Mouse (Mus musculus): Measurements from ENCODE around the gene Olfr1270. TPM values are rescaled to one million over a fixed set of nuclear protein-coding genes. Genes with fewer than 3 reads are reported as not detected.
"Not testable (repeated sequence)": the region's sequence is repeated elsewhere in the genome, so short reads cannot be mapped to it uniquely, and the experiment has no call there.

The Olfr1270 gene
- total RNA-seq (2015; ENCODE audit: low replicate concordance) (not detected in 2 replicates), total RNA-seq (2017; ENCODE audit: low replicate concordance) (not detected in 2 replicates)

DNA sequence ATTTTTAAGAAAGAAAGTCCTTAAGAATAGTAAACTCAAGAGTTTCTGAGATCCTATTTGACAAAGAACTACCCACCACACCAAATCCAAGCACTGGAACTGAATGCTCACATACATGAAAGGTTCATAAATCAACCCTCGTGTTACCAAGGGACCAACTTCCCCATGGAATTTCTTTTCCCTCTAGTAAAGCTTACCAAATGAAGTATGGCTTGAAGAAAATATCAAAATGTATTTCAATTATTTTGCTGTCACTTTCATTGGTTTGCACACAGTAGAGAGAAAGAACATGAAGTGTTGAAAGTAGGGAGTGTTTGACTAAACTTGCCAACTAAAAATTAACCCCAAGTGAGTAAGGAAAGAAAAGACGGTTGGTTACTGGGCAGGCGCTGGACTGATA, at the start of gene Olfr1270:
Gene Olfr1270 (minus strand): TSS at position 101 of the 400 bp plus-strand sequence.
- ATAC-seq (replicated peaks; ENCODE audit: low FRiP score, poor library complexity, severe bottlenecking) = no peak

DNA sequence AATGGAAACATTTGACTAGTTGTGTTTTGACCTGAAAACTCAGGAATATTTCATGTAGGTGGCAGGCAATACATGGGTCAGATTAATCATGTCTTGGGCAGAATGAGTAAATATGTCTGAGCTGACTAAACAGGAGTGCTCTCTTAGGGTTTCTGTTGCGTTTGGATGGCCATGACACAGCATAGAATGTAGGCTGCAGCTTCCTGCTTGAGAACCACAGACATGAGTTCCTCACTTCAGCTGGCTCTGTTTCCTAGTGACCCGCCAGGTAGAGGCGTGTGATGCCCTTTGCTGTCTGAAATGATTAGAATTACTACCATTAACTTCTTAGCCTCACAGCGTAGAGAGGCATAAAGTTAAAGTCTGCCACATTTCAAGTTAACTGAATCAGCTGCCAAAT, 46.7 kb upstream of the Olfr1270 start:
- ATAC-seq (replicated peaks; ENCODE audit: low FRiP score, poor library complexity, severe bottlenecking) = not testable (repeated sequence)

- not testable (repeated sequence) for ATAC-seq (replicated peaks; ENCODE audit: low FRiP score, poor library complexity, severe bottlenecking)
Observed at GRCm38 (mm10) chr2:90195285-90195684, 42.4 kb upstream of the Olfr1270 start.

DNA sequence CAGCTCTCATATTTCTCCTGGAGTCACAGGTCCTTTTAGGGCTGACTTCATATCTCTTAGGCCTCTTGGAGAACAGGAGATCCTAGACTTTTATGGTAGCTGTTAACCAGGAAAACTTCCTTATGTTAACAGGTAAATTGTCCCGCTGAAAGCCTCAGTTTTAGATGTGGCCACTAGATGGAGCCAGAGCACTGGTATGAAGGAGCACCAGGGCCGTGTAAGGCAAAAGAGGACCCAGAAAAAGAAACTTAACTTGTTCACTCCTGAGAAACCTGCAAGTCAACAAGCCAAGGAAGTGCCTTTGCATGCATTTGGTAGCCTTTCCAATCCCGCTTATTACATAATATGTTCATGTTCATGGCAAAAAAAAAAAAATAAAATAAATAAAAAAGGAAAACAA, 41.9 kb upstream of the Olfr1270 start:
- 0 out of 2 replicates have a peak, but pooled peaks have one; percentile 67 for ATAC-seq (replicated peaks; ENCODE audit: low FRiP score, poor library complexity, severe bottlenecking)

GRCm38 (mm10) chr2:90187082-90187481, 34.2 kb upstream of the Olfr1270 start:
- ATAC-seq (replicated peaks; ENCODE audit: low FRiP score, poor library complexity, severe bottlenecking) = 0 out of 2 replicates have a peak, but pooled peaks have one; percentile 52

- not testable (repeated sequence) for ATAC-seq (replicated peaks; ENCODE audit: low FRiP score, poor library complexity, severe bottlenecking)
Observed at GRCm38 (mm10) chr2:90186082-90186481, 33.2 kb upstream of the Olfr1270 start.

GRCm38 (mm10) chr2:90153916-90154315, 1.0 kb upstream of the Olfr1270 start:
- no peak for ATAC-seq (replicated peaks; ENCODE audit: low FRiP score, poor library complexity, severe bottlenecking)

- no peak for ATAC-seq (replicated peaks; ENCODE audit: low FRiP score, poor library complexity, severe bottlenecking)
Observed at GRCm38 (mm10) chr2:90142196-90142595, 10.7 kb downstream of the Olfr1270 start, which contains the start of gene Olfr32. Gene Olfr32, minus strand, starts transcription at chr2:90142296.

GRCm38 (mm10) chr2:90121312-90121711, 31.6 kb downstream of the Olfr1270 start, which contains the start of gene Olfr1269:
Gene Olfr1269, minus strand, starts transcription at chr2:90121412.
- no peak for ATAC-seq (replicated peaks; ENCODE audit: low FRiP score, poor library complexity, severe bottlenecking)

Other genes with a start within 250 kb of the Olfr1270 start
- not detected in 2 replicates for gene Olfr1258, start 225.8 kb downstream of the Olfr1270 start, total RNA-seq (2015; ENCODE audit: low replicate concordance)
- gene Olfr1258, start 225.8 kb downstream of the Olfr1270 start, total RNA-seq (2017; ENCODE audit: low replicate concordance) = not detected in 2 replicates
- not detected in 2 replicates for gene Olfr1259, start 204.4 kb downstream of the Olfr1270 start, total RNA-seq (2015; ENCODE audit: low replicate concordance)
- gene Olfr1259, start 204.4 kb downstream of the Olfr1270 start, total RNA-seq (2017; ENCODE audit: low replicate concordance) = not detected in 2 replicates
- gene Olfr1260, start 178.8 kb downstream of the Olfr1270 start, total RNA-seq (2015; ENCODE audit: low replicate concordance) = not detected in 2 replicates
- not detected in 2 replicates for gene Olfr1260, start 178.8 kb downstream of the Olfr1270 start, total RNA-seq (2017; ENCODE audit: low replicate concordance)
- gene Olfr1261, start 161.9 kb downstream of the Olfr1270 start, total RNA-seq (2015; ENCODE audit: low replicate concordance) = not detected in 2 replicates
- gene Olfr1261, start 161.9 kb downstream of the Olfr1270 start, total RNA-seq (2017; ENCODE audit: low replicate concordance) = not detected in 2 replicates
- not detected in 2 replicates for gene Olfr1262, start 152.9 kb downstream of the Olfr1270 start, total RNA-seq (2015; ENCODE audit: low replicate concordance)
- not detected in 2 replicates for gene Olfr1262, start 152.9 kb downstream of the Olfr1270 start, total RNA-seq (2017; ENCODE audit: low replicate concordance)
- gene Olfr1263, start 141.0 kb downstream of the Olfr1270 start, total RNA-seq (2015; ENCODE audit: low replicate concordance) = not detected in 2 replicates
- not detected in 2 replicates for gene Olfr1263, start 141.0 kb downstream of the Olfr1270 start, total RNA-seq (2017; ENCODE audit: low replicate concordance)
- gene Olfr1264, start 127.5 kb downstream of the Olfr1270 start, total RNA-seq (2015; ENCODE audit: low replicate concordance) = not detected in 2 replicates
- not detected in 2 replicates for gene Olfr1264, start 127.5 kb downstream of the Olfr1270 start, total RNA-seq (2017; ENCODE audit: low replicate concordance)
- not detected in 2 replicates for gene Olfr1265, start 117.8 kb downstream of the Olfr1270 start, total RNA-seq (2015; ENCODE audit: low replicate concordance)
- not detected in 2 replicates for gene Olfr1265, start 117.8 kb downstream of the Olfr1270 start, total RNA-seq (2017; ENCODE audit: low replicate concordance)
- not detected in 2 replicates for gene Olfr140, start 89.5 kb downstream of the Olfr1270 start, total RNA-seq (2015; ENCODE audit: low replicate concordance)
- not detected in 2 replicates for gene Olfr140, start 89.5 kb downstream of the Olfr1270 start, total RNA-seq (2017; ENCODE audit: low replicate concordance)
- not detected in 2 replicates for gene Olfr1269, start 31.7 kb downstream of the Olfr1270 start, total RNA-seq (2015; ENCODE audit: low replicate concordance)
- not detected in 2 replicates for gene Olfr1269, start 31.7 kb downstream of the Olfr1270 start, total RNA-seq (2017; ENCODE audit: low replicate concordance)
- not detected in 2 replicates for gene Olfr32, start 10.8 kb downstream of the Olfr1270 start, total RNA-seq (2015; ENCODE audit: low replicate concordance)
- not detected in 2 replicates for gene Olfr32, start 10.8 kb downstream of the Olfr1270 start, total RNA-seq (2017; ENCODE audit: low replicate concordance)
- not detected in 2 replicates for gene Olfr1506, start 71.4 kb upstream of the Olfr1270 start, total RNA-seq (2015; ENCODE audit: low replicate concordance)
- gene Olfr1506, start 71.4 kb upstream of the Olfr1270 start, total RNA-seq (2017; ENCODE audit: low replicate concordance) = 1.2 and 2.8 TPM in 2 replicates
- not detected in 2 replicates for gene Olfr142, start 104.5 kb upstream of the Olfr1270 start, total RNA-seq (2015; ENCODE audit: low replicate concordance)
- not detected in 2 replicates for gene Olfr142, start 104.5 kb upstream of the Olfr1270 start, total RNA-seq (2017; ENCODE audit: low replicate concordance)
- not detected in 2 replicates for gene Olfr1271, start 117.9 kb upstream of the Olfr1270 start, total RNA-seq (2015; ENCODE audit: low replicate concordance)
- not detected in 2 replicates for gene Olfr1271, start 117.9 kb upstream of the Olfr1270 start, total RNA-seq (2017; ENCODE audit: low replicate concordance)
- not detected in 2 replicates for gene Olfr1272, start 139.8 kb upstream of the Olfr1270 start, total RNA-seq (2015; ENCODE audit: low replicate concordance)
- not detected in 2 replicates for gene Olfr1272, start 139.8 kb upstream of the Olfr1270 start, total RNA-seq (2017; ENCODE audit: low replicate concordance)
- 1.8 TPM in 1 of 2 replicates, not detected in the other for gene Gm13769, start 169.1 kb upstream of the Olfr1270 start, total RNA-seq (2015; ENCODE audit: low replicate concordance)
- not detected in 2 replicates for gene Gm13769, start 169.1 kb upstream of the Olfr1270 start, total RNA-seq (2017; ENCODE audit: low replicate concordance)
- gene Olfr1274-ps, start 245.6 kb upstream of the Olfr1270 start, total RNA-seq (2015; ENCODE audit: low replicate concordance) = not detected in 2 replicates
- not detected in 2 replicates for gene Olfr1274-ps, start 245.6 kb upstream of the Olfr1270 start, total RNA-seq (2017; ENCODE audit: low replicate concordance)